Mouse (Mus musculus): ENCODE measurements around the gene Ikzf4. TPM values are rescaled to one million over a fixed set of nuclear protein-coding genes. Genes with fewer than 3 reads are reported as not detected.

The Ikzf4 gene
- polyA plus RNA-seq, 1 experiment from 2014 or later = 4.1 TPM

DNA sequence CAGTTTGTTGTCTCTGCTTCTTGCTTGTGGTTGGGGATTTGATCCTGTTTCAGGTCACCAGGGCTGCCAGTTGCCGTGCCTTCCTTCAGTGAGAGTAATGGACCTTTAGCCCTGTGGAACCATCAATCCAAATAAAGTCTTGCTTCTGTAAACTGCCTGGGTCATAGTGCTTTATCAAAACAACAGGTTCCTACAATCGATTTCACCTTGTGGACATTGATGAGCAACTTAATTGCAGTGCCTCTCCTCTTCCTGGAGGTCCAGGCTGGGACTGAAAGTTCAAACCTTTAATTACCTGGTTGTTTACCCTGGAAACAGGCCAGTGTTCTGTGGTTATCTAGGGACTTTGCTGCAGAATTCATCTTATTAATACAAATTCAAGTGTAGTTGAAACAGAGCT lies 47.3 kb downstream of the Ikzf4 start:
- Histone ChIP-seq H3K4me3 (no peak overlapping the region), H3K36me3 (no peaks in the 10 kb centered on the region), H3K4me1 (no peaks in the 10 kb centered on the region), H3K27me3 (no peaks in the 10 kb centered on the region), H3K9me3 (no peaks in the 10 kb centered on the region), H3K27ac (no peak overlapping the region), H3K4me2 (no peak overlapping the region), H3K9ac (no peak overlapping the region)
- ATAC-seq (ENCODE audit: insufficient number of reproducible peaks, low FRiP score, low TSS enrichment, low read depth) = no peak
- WGBS = 34% methylated on average over 2 of the region's 2 CpGs

DNA sequence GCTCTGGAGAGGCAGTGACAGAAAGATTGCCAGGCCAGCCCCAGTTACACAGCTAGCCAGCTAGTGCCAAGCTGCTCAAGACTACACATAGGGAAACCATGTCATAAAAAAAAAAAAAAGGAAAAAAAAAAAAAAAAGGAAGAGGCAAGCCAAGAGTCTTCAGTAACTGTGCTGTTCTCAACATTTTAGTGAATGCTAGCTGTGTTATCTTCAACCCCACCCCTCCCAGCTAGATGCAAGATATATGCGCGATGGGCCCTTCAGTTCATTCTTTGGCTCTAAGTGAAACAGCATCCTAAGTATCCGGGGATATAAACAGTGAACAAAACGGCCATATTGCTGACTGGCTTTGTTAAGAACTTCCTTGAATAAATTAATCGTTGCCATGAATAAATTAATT lies 53.0 kb downstream of the Ikzf4 start:
- Histone ChIP-seq H3K9ac (no peak overlapping the region), H3K36me3 (no peaks in the 10 kb centered on the region), H3K4me2 (no peak overlapping the region), H3K4me3 (no peak overlapping the region), H3K4me1 (peaks cover 19% of the 10 kb centered on the region), H3K9me3 (no peaks in the 10 kb centered on the region), H3K27me3 (peaks cover 21% of the 10 kb centered on the region), H3K27ac (no peak overlapping the region)
- no peak for ATAC-seq (ENCODE audit: insufficient number of reproducible peaks, low FRiP score, low TSS enrichment, low read depth)
- WGBS = 80% methylated on average over 5 of the region's 5 CpGs

DNA sequence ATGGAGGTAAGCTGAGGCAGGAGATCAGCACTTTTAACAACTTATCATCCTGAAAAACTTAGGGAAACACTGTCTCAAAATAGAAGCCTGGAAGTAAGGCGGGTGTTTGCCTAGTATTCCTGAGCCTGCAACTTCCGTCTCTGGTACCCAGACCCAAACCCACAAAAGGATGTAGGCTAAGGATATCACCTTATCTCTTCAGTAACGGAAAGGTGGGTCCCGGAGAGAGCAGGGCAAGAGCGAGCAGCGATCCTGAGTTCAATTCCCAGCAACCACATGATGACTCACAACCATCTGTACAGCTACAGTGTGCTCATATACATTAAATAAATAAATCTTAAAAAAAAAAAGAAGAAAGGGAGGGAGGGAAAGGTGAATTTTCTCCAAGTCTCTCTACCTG lies 54.4 kb downstream of the Ikzf4 start:
- no peak for ATAC-seq (ENCODE audit: insufficient number of reproducible peaks, low FRiP score, low TSS enrichment, low read depth)
- Histone ChIP-seq H3K36me3 (no peaks in the 10 kb centered on the region), H3K4me1 (peaks cover 30% of the 10 kb centered on the region), H3K4me3 (no peak overlapping the region), H3K9ac (no peak overlapping the region), H3K9me3 (no peaks in the 10 kb centered on the region), H3K4me2 (no peak overlapping the region), H3K27ac (no peak overlapping the region), H3K27me3 (peaks cover 33% of the 10 kb centered on the region)
- WGBS = 84% methylated on average over 6 of the region's 6 CpGs

DNA sequence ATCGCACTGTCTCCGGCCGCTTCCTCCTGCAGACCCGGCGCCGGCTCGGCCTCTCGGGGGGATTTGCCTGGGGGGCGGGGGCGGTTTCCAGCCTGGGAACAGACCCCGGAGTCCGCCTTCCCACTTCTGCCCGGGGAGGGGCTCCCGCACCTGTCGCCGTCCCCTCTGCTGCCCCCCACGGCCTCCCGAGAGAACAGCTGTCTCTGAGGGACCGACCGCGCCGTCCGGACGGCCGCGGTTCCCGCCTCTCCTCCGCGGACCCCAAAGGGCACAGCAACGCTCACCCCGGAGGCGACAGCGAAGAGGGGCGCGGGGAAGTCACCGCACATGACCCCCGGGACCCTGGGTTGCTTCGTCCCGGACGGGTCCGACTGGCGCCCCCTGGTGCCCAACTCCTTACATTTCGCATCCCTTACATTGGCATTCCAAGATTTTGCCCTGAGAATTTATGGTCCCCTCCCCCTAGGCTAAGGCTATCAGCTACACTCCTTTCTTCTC lies 55.5 kb downstream of the Ikzf4 start:
- Histone ChIP-seq H3K4me1 (peaks cover 32% of the 10 kb centered on the region), H3K4me3 (peak overlapping the region; percentile 64), H3K9me3 (no peaks in the 10 kb centered on the region), H3K36me3 (no peaks in the 10 kb centered on the region), H3K9ac (0 out of 2 replicates have a peak overlapping the region, but pooled peaks have one; percentile 35), H3K27ac (peak overlapping the region; percentile 91), H3K27me3 (peaks cover 40% of the 10 kb centered on the region), H3K4me2 (peak overlapping the region; percentile 98)
- peak; percentile 25; the same call in 1 of the 2 replicates for ATAC-seq (ENCODE audit: insufficient number of reproducible peaks, low FRiP score, low TSS enrichment, low read depth)
- 0% methylated on average over 41 of the region's 43 CpGs for WGBS

DNA sequence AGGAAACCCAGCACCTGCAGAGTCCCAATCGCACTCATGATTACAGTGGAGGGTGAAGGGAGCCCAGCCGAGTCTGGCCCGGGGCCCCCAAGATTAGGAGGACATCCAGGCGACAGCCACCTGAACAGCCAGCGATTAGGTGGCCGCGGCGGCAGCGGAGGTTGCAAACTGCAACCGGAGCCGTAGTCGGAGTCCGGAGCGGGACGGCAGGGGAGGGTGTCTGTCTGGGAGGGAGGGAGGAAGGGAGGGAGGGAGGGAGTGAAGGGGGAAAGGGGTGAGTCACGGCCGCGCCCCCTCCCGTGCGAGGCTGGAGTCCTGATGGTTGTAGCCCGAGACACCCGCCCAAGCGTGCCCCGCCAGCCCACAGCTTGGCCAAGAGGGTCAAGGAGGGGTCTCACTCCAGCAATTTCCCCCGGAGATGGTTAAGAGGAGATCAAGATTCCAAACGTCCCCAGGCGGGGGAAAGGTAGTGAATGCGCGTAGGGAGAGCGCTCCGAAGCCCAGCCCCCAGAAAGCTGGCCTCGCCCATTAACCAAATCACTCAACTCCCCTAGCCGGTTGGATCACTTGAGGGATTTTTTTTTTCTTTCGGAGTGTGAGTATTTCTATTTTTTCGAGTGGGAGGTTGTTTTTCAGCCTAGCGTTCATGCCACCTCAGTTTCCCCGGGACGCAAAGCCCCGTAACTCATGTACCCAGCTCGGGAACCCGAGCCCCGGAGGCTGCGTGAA lies 56.2 kb downstream of the Ikzf4 start, which contains the start of gene Erbb3:
Gene Erbb3 (minus strand): TSS at position 189 of the 729 bp plus-strand sequence.
- ATAC-seq (ENCODE audit: insufficient number of reproducible peaks, low FRiP score, low TSS enrichment, low read depth) = peak; percentile 62; the same call in 1 of the 2 replicates
- H3K9ac ChIP-seq = peak within 1 kb of the TSS; percentile 35
- H3K9me3 ChIP-seq = no peaks in the 10 kb centered on the region
- peaks cover 32% of the 10 kb centered on the region for H3K4me1 ChIP-seq
- H3K4me2 ChIP-seq = peak within 1 kb of the TSS; percentile 98
- H3K27ac ChIP-seq = peak within 1 kb of the TSS; percentile 91
- WGBS = under 1% methylated on average over 41 of the region's 43 CpGs
- peaks cover 44% of the 10 kb centered on the region for H3K27me3 ChIP-seq
- H3K4me3 ChIP-seq = peak within 1 kb of the TSS; percentile 64
- H3K36me3 ChIP-seq = no peaks in the 10 kb centered on the region

DNA sequence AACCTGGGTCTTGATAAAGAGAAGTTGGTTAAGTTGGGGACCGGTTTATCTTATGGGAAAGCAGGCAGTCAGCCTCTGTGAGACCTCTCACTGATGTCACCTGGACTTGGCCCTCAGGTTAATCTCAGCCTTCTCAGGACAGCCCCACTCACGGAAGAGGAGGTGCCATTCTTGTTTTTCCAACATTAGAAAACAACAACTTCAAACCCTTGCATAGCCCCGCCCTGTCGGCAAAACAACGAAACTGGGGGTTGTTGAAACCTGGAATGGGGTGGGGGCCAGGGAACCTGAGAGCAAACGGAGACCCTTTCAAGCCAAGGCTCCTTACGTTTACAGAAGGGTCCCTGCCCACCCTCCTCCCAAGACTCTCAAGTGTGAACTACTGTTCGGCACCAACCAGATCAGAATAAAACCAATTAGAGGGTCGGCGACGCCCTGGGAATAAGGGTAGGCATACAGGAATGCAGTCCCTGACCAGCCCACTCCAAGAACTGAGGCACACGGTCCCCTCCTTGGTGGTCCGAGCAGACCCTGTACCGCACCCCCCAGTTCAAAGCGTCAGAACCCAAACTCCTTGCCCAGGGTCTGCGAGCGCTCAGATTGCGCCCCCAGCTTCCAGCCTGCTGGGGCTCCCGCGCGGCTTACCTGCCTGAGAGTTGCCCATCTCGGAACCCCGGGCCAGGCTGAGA lies 56.9 kb downstream of the Ikzf4 start:
- H3K27ac ChIP-seq = peak overlapping the region; percentile 91
- 2% methylated on average over 23 of the region's 23 CpGs for WGBS
- H3K4me1 ChIP-seq = peaks cover 36% of the 10 kb centered on the region
- no peak for ATAC-seq (ENCODE audit: insufficient number of reproducible peaks, low FRiP score, low TSS enrichment, low read depth)
- peak overlapping the region; percentile 35 for H3K9ac ChIP-seq
- H3K27me3 ChIP-seq = peaks cover 50% of the 10 kb centered on the region
- no peaks in the 10 kb centered on the region for H3K9me3 ChIP-seq
- H3K4me3 ChIP-seq = peak overlapping the region; percentile 64
- H3K36me3 ChIP-seq = no peaks in the 10 kb centered on the region
- H3K4me2 ChIP-seq = peak overlapping the region; percentile 98

DNA sequence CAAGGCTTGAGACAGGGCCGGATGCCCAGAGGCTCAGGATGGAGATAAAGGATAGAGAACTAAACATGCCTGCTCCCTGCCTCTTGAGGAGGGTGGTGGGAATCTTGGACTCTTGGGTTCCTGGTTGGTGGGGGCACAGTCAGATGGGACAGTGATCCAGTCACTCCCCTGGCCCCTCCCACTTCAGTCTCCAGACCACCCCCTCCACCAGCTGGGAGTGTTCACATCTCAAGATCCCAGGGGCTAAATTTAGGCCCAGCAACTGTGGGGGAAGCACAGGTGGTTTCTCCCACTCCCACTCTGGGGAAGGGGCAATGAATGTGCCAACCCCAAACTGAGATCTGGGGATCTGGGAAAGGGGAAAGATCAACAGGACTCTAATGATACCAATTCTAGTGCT lies 57.7 kb downstream of the Ikzf4 start:
- no peak; the same call in 1 of the 2 replicates for ATAC-seq (ENCODE audit: insufficient number of reproducible peaks, low FRiP score, low TSS enrichment, low read depth)
- Histone ChIP-seq H3K4me2 (peak overlapping the region; percentile 98), H3K9ac (no peak overlapping the region), H3K36me3 (no peaks in the 10 kb centered on the region), H3K27ac (peak overlapping the region; percentile 91), H3K27me3 (peaks cover 51% of the 10 kb centered on the region), H3K9me3 (no peaks in the 10 kb centered on the region), H3K4me1 (peaks cover 41% of the 10 kb centered on the region), H3K4me3 (peak overlapping the region; percentile 64)
- 18% methylated on average over 1 of the region's 1 CpGs for WGBS

DNA sequence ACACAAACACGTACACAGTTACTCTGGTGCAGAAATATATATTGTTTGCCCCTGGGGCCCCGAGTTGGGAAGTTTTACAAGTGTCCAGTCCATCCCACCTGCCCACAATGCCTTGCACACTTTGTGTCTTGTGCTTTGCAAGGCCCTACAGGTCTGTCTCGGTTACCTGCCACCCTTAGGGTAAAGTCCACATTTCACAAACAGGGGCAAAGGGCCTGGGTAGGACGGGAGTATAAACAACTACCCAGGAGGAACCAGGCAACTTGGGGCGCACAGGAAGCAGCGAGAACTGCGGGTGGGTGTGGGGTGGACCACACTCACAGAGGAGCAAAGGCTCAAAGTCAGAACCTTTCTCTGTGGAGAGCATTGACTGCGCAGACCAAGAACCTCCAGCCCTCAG lies 58.1 kb downstream of the Ikzf4 start:
- Histone ChIP-seq H3K9ac (no peak overlapping the region), H3K27me3 (peaks cover 51% of the 10 kb centered on the region), H3K4me3 (peak overlapping the region; percentile 64)

DNA sequence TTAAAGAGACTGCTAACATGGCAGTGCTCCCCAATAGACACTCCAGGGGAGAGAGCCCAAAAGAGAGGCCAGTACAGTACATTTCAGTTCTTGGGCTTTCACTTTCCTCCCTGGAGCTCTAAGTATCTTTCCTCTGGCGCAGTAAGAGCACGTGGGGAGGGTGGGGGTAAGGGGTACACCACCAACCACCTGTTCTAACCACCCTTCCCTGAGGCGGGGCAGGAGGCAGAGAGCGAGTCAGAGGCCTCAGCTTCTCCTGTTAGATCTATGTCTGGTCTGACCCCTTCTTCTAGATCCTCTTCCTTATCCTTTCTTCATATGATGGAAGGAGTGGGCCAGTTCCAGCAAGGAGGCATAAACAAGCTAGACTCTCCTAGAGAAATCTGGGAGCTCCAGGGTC lies 58.7 kb downstream of the Ikzf4 start:
- peaks cover 51% of the 10 kb centered on the region for H3K27me3 ChIP-seq

More for the DNA sequence above, 58.1 kb downstream of the Ikzf4 start:
- peaks cover 41% of the 10 kb centered on the region for H3K4me1 ChIP-seq
- H3K36me3 ChIP-seq = no peaks in the 10 kb centered on the region
- H3K27ac ChIP-seq = peak overlapping the region; percentile 91; the same call in 1 of the 2 replicates
- no peaks in the 10 kb centered on the region for H3K9me3 ChIP-seq
- ATAC-seq (ENCODE audit: insufficient number of reproducible peaks, low FRiP score, low TSS enrichment, low read depth) = no peak
- 46% methylated on average over 8 of the region's 8 CpGs for WGBS
- H3K4me2 ChIP-seq = peak overlapping the region; percentile 98

DNA sequence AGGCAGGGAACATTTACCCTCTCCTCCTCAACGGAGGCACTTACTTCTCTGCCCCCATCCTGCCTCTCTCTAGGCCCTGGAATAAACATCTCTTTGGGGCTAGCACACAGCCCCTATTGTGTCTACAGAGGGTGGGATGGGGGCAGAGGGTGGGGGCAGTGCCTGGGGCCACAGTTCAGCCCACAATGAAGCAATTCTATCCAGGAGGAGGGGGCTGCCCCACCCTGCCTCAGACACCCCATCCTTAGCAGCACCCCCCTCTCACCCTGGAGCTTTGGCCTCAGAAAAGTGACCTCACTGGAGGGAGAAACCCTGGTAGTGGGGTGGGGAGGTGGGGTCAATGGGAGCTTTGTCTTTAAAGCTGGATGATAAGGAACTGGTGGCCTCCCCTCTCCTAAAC lies 59.2 kb downstream of the Ikzf4 start:
- peak overlapping the region; percentile 10; the same call in 1 of the 2 replicates for H3K4me3 ChIP-seq
- H3K27me3 ChIP-seq = peaks cover 51% of the 10 kb centered on the region
- H3K4me2 ChIP-seq = no peak overlapping the region
- peaks cover 41% of the 10 kb centered on the region for H3K4me1 ChIP-seq
- H3K9me3 ChIP-seq = no peaks in the 10 kb centered on the region
- WGBS = 21% methylated on average over 1 of the region's 1 CpGs
- no peak overlapping the region for H3K9ac ChIP-seq
- 0 out of 2 replicates have a peak overlapping the region, but pooled peaks have one; percentile 3 for H3K27ac ChIP-seq
- no peak for ATAC-seq (ENCODE audit: insufficient number of reproducible peaks, low FRiP score, low TSS enrichment, low read depth)
- H3K36me3 ChIP-seq = no peaks in the 10 kb centered on the region

More for the DNA sequence above, 58.7 kb downstream of the Ikzf4 start:
- Histone ChIP-seq H3K4me1 (peaks cover 41% of the 10 kb centered on the region), H3K4me2 (peak overlapping the region; percentile 98), H3K4me3 (peak overlapping the region; percentile 64), H3K27ac (peak overlapping the region; percentile 91; the same call in 1 of the 2 replicates), H3K9ac (no peak overlapping the region), H3K9me3 (no peaks in the 10 kb centered on the region), H3K36me3 (no peaks in the 10 kb centered on the region)
- 33% methylated on average over 4 of the region's 4 CpGs for WGBS
- ATAC-seq (ENCODE audit: insufficient number of reproducible peaks, low FRiP score, low TSS enrichment, low read depth) = no peak

DNA sequence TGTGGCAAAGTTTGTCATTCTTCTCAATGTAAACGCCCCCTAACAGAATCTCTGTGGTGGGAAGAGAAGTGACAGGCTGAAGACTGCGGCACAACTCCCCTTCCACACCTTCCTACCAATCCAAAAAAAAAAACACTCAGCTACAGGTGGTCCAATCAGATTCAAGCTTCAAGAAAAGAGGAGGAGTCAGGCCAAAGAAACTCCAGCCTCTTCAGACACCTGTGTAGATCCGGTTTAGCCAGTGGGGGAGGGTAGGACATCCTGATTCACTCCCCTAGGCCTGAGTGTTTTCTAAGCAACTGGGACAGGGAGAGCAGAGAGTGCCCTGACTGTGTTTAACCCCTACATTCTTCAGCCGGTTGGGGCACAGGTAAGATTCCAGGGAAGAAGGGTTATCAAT lies 61.4 kb downstream of the Ikzf4 start:
- Histone ChIP-seq H3K4me2 (no peak overlapping the region), H3K27ac (no peak overlapping the region), H3K4me1 (peaks cover 37% of the 10 kb centered on the region), H3K4me3 (no peak overlapping the region), H3K27me3 (peaks cover 46% of the 10 kb centered on the region), H3K9ac (no peak overlapping the region), H3K9me3 (no peaks in the 10 kb centered on the region), H3K36me3 (no peaks in the 10 kb centered on the region)
- WGBS = 8% methylated on average over 4 of the region's 4 CpGs
- ATAC-seq (ENCODE audit: insufficient number of reproducible peaks, low FRiP score, low TSS enrichment, low read depth) = no peak

DNA sequence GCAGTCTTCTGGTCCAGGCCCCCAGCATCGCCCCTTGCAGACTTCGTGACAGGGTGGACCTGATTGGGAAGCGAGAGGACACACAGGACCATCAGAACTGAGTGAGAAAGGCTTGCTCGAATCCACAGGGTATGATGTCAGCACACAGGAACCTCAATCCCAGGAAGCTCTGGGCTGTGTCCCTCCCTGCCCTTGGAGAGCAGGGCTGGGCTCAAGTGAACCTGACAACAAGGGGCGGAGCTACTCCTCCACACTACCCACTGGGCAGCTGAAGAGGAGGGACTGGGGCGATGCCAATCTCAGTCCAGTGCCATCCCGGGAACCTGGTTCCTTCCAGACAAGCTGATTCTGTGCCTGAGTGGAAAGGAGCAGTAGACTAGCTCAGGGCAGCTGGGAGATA lies 62.1 kb downstream of the Ikzf4 start:
- Histone ChIP-seq H3K9ac (no peak overlapping the region), H3K4me3 (no peak overlapping the region), H3K4me2 (no peak overlapping the region), H3K4me1 (peaks cover 30% of the 10 kb centered on the region), H3K27me3 (peaks cover 38% of the 10 kb centered on the region), H3K9me3 (no peaks in the 10 kb centered on the region), H3K36me3 (no peaks in the 10 kb centered on the region), H3K27ac (no peak overlapping the region)
- 24% methylated on average over 7 of the region's 7 CpGs for WGBS
- ATAC-seq (ENCODE audit: insufficient number of reproducible peaks, low FRiP score, low TSS enrichment, low read depth) = no peak
